Comparison of ENCODE assay signal across 20 mouse cellular contexts in the genomic region with DNA sequence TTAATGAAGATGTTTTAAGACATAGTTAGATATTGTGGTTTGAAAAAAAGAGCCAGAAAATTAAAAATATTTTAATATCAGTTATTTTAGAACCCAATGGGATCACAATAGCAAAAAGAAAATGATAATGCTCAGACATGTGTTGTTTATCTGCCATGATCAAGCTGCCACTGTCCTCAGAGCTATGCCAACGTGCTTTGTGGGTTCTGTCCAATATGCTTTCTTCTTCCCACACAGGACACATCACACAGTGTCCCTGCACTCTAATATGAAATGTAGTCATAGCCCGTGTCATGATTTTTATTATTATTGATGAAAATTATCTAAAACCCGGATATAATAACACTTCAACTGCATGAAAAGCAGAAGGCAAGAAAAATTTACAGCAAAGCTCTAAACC. TPM values are rescaled to one million over a fixed set of nuclear protein-coding genes. Genes with fewer than 3 reads are reported as not detected.
DNase-seq lines count a peak whose midpoint lies in the region; TF ChIP-seq lines count a peak whose summit lies in the region.
"Had no signal": no experiment of that assay in that cellular context is flagged by ENCODE, and none has a peak within 500 bp of the region (broad histone marks: within the 10 kb centered on the region; RNA-seq: fewer than 3 reads in every experiment).

No protein-coding gene starts in this region.

- peak; percentile 39 for DNase-seq in layer of hippocampus, adult 11-12 months (ENCODE audit: low spot score)
- DNase-seq in layer of hippocampus, postnatal 10 days (ENCODE audit: low spot score in 2 of 2): no peak
- peak; percentile 25 to 76 for DNase-seq in layer of hippocampus, adult 18-20 months (ENCODE audit: low spot score in 2 of 2)
- no peak for DNase-seq in layer of hippocampus, adult 9-10 months (ENCODE audit: low spot score)
- DNase-seq in layer of hippocampus, adult 2 months (ENCODE audit: low spot score in 2 of 2): peak; percentile 43 to 44
- no peak for DNase-seq in layer of hippocampus, postnatal 36 days
- peak; percentile 71 for DNase-seq in layer of hippocampus, adult 9-11 months
- no peak for DNase-seq in layer of hippocampus, postnatal 25 days (ENCODE audit: extremely low spot score in 1 of 2, low spot score in 1 of 2)
- DNase-seq: adrenal gland, adult 2 months; adrenal gland, adult 8-10 months; adrenal gland, postnatal 10 days; adrenal gland, postnatal 14 days; adrenal gland, postnatal 25 days; adrenal gland, postnatal 36 days; B cell, adult 2 months; cerebellum, adult 11 months; cerebellum, adult 11-12 months had no signal

- H3K27ac ChIP-seq in layer of hippocampus, adult 2 months: peak overlapping the region; percentile 86

- no peak for TF ChIP-seq CTCF in layer of hippocampus, adult 2 months (conservative IDR thresholded peaks at IDR 0.05)

- no peak overlapping the region for H3K4me3 ChIP-seq in layer of hippocampus, adult 2 months

RNA-seq across cellular contexts. Expression of a gene that starts 16.7 kb away (rescaled TPM):
- 10 to 100 TPM; 30.4 to 31.8 TPM for total RNA-seq in layer of hippocampus, postnatal 10 days (2021)
- 10 to 100 TPM; 35.6 to 42.3 TPM for total RNA-seq in layer of hippocampus, adult 18-20 months (2021)
- total RNA-seq in layer of hippocampus, adult 2 months (2021): 10 to 100 TPM; 35.8 to 38.6 TPM
- total RNA-seq in layer of hippocampus, postnatal 36 days (2021): 10 to 100 TPM; 38.8 to 39.1 TPM
- 10 to 100 TPM; 39.6 to 40.6 TPM for total RNA-seq in layer of hippocampus, postnatal 25 days (2021)
- total RNA-seq: CH12.LX, ES-E14, MEL had no signal

Comparison
In these comparisons a context has a peak if more than half of its experiments do, and no peak if none do; other contexts are left out.
1. DNase-seq: peak in layer of hippocampus, adult 11-12 months (single experiment), layer of hippocampus, adult 18-20 months (2 of 2), layer of hippocampus, adult 2 months (2 of 2) and layer of hippocampus, adult 9-11 months (single experiment); none in layer of hippocampus, postnatal 10 days (0 of 2), layer of hippocampus, adult 9-10 months (single experiment), layer of hippocampus, postnatal 36 days (0 of 2) and layer of hippocampus, postnatal 25 days (0 of 2).